Mouse (Mus musculus) embryonic facial prominence, embryonic 14.5 days (tissue): ENCODE measurements around the gene Wnk4. TPM values are rescaled to one million over a fixed set of nuclear protein-coding genes. Genes with fewer than 3 reads are reported as not detected.

Experiments used
- ATAC-seq: fragments of 200-750 bp; cut with Nextera tagmentation; 2 replicates; pipeline ENCODE4 v1.8.0; 2017; ENCODE audit warnings: low read depth, moderate number of reproducible peaks, moderate TSS enrichment
- DNase-seq: peaks from one replicate; pipeline ENCODE4 v3.0.0-alpha.2; 2015; ENCODE audit warnings: low spot score
- H3K27ac ChIP-seq: fragments of 300-500 bp; sonication (generic); replicated peaks from 2 replicates; pipeline ENCODE4 v1.5.1; 2014; ENCODE audit warnings: low read depth, mild to moderate bottlenecking, low read length, moderate library complexity
- H3K27me3 ChIP-seq: fragments of 300-500 bp; sonication (generic); replicated peaks from 2 replicates; pipeline ENCODE4 v1.6.1; 2014; ENCODE audit warnings: low read length; ENCODE audit not compliant: control insufficient read depth, insufficient read depth
- H3K36me3 ChIP-seq: fragments of 300-500 bp; sonication (generic); 2 replicates; pipeline ENCODE4 v1.6.1; 2014; ENCODE audit warnings: low read length, mixed read lengths; ENCODE audit not compliant: control insufficient read depth, insufficient read depth
- H3K4me1 ChIP-seq: fragments of 300-500 bp; sonication (generic); 2 replicates; pipeline ENCODE4 v1.6.1; 2014; ENCODE audit warnings: antibody characterized with exemption, low read length; ENCODE audit not compliant: control insufficient read depth, insufficient read depth
- H3K4me2 ChIP-seq: fragments of 300-500 bp; sonication (generic); 2 replicates; pipeline ENCODE4 v1.6.1; 2014; ENCODE audit warnings: low read depth, mild to moderate bottlenecking, low read length, moderate library complexity, mixed read lengths
- H3K4me3 ChIP-seq: fragments of 300-500 bp; sonication (generic); 2 replicates; pipeline ENCODE4 v1.5.1; 2014; ENCODE audit warnings: low read depth, mild to moderate bottlenecking, low read length
- H3K9ac ChIP-seq: fragments of 300-500 bp; sonication (generic); 2 replicates; pipeline ENCODE4 v1.6.1; 2014; ENCODE audit warnings: low read depth, mild to moderate bottlenecking, low read length, moderate library complexity, mixed read lengths
- H3K9me3 ChIP-seq: fragments of 300-500 bp; sonication (generic); 2 replicates; pipeline ENCODE4 v1.6.1; 2016; ENCODE audit warnings: low read length; ENCODE audit not compliant: control insufficient read depth
- WGBS: fragments of 180-500 bp; shearing (Covaris S2); extraction: QIAGEN DNeasy Blood & Tissue Kit; methylation state at CpG from one replicate; pipeline ENCODE4 v1.1.7; 2014; 5-methylcytosine and 5-hydroxymethylcytosine counted together
- polyA plus RNA-seq: library from polyadenylated mRNA; unstranded; fragments of >200 nt; fragmentation: Nextera tagmentation; extraction: Ambion mirVana; gene quantifications from 2 replicates; pipeline ENCODE4 v1.2.1, GENCODE M21; 2014

Wnk4 gene
- polyA plus RNA-seq: 10.7 and 11.9 TPM in 2 replicates

- Histone ChIP-seq H3K4me3 (peak within 1 kb of the TSS; percentile 61), H3K27me3 (peaks cover 38% of the 10 kb centered on the region), H3K9me3 (no peaks in the 10 kb centered on the region), H3K9ac (peak within 1 kb of the TSS; percentile 70), H3K27ac (peak within 1 kb of the TSS; percentile 70), H3K36me3 (0 out of 2 replicates have a peak, but pooled peaks cover 14% of the 10 kb centered on the region), H3K4me2 (peak within 1 kb of the TSS; percentile 95), H3K4me1 (peaks cover 37% of the 10 kb centered on the region)
- peak; percentile 89 for DNase-seq
- under 1% methylated on average over 20 of the region's 43 CpGs for WGBS
- peak; percentile 89 for ATAC-seq
These were observed at the start of gene Wnk4 for GRCm38 (mm10) chr11:101259948-101260825. Gene Wnk4 (plus strand): TSS chr11:101260567.

GRCm38 (mm10) chr11:101211970-101212369, 48.4 kb upstream of the Wnk4 start:
- ATAC-seq: peak; percentile 79
- Histone ChIP-seq H3K4me3 (no peak overlapping the region), H3K27ac (no peak overlapping the region), H3K4me1 (no peaks in the 10 kb centered on the region), H3K9ac (no peak overlapping the region), H3K9me3 (no peaks in the 10 kb centered on the region), H3K36me3 (peaks cover 82% of the 10 kb centered on the region), H3K4me2 (no peak overlapping the region), H3K27me3 (no peaks in the 10 kb centered on the region)
- WGBS: 43% methylated on average over 3 of the region's 3 CpGs
- peak; percentile 91 for DNase-seq

- Histone ChIP-seq H3K36me3 (peaks cover 50% of the 10 kb centered on the region), H3K4me3 (no peak overlapping the region), H3K9me3 (no peaks in the 10 kb centered on the region), H3K27me3 (no peaks in the 10 kb centered on the region), H3K4me1 (no peaks in the 10 kb centered on the region), H3K9ac (no peak overlapping the region), H3K27ac (no peak overlapping the region), H3K4me2 (no peak overlapping the region)
- WGBS: 89% methylated on average over 5 of the region's 5 CpGs
- ATAC-seq (no peak), DNase-seq (no peak)
These were observed 43.4 kb upstream of the Wnk4 start for GRCm38 (mm10) chr11:101216936-101217335.

- H3K27ac ChIP-seq: no peak overlapping the region
- H3K9ac ChIP-seq: no peak overlapping the region
- H3K4me2 ChIP-seq: no peak overlapping the region
- H3K36me3 ChIP-seq: peaks cover 39% of the 10 kb centered on the region
- WGBS: 74% methylated on average over 10 of the region's 10 CpGs
- ATAC-seq (no peak), DNase-seq (no peak)
- H3K4me3 ChIP-seq: no peak overlapping the region
- no peaks in the 10 kb centered on the region for H3K9me3 ChIP-seq
- no peaks in the 10 kb centered on the region for H3K27me3 ChIP-seq
- no peaks in the 10 kb centered on the region for H3K4me1 ChIP-seq
These were observed 41.8 kb upstream of the Wnk4 start for GRCm38 (mm10) chr11:101218436-101219055.

- Histone ChIP-seq H3K4me2 (no peak overlapping the region), H3K4me3 (no peak overlapping the region), H3K9ac (no peak overlapping the region), H3K27ac (no peak overlapping the region), H3K27me3 (no peaks in the 10 kb centered on the region), H3K9me3 (no peaks in the 10 kb centered on the region), H3K4me1 (peaks cover 5% of the 10 kb centered on the region), H3K36me3 (0 out of 2 replicates have a peak, but pooled peaks cover 17% of the 10 kb centered on the region)
- ATAC-seq (no peak), DNase-seq (no peak)
- WGBS: 42% methylated on average over 2 of the region's 2 CpGs
These were observed 39.5 kb upstream of the Wnk4 start for GRCm38 (mm10) chr11:101220853-101221252.

GRCm38 (mm10) chr11:101221306-101221986, 38.9 kb upstream of the Wnk4 start:
- no peak overlapping the region for H3K9ac ChIP-seq
- no peak overlapping the region for H3K27ac ChIP-seq
- no peak overlapping the region for H3K4me3 ChIP-seq
- no peak for ATAC-seq
- WGBS: 85% methylated on average over 8 of the region's 8 CpGs
- no peak overlapping the region for H3K4me2 ChIP-seq
- H3K4me1 ChIP-seq: peaks cover 5% of the 10 kb centered on the region
- H3K36me3 ChIP-seq: 0 out of 2 replicates have a peak, but pooled peaks cover 11% of the 10 kb centered on the region
- H3K9me3 ChIP-seq: no peaks in the 10 kb centered on the region
- H3K27me3 ChIP-seq: no peaks in the 10 kb centered on the region
- DNase-seq: peak; percentile 9

GRCm38 (mm10) chr11:101224337-101224736, 36.0 kb upstream of the Wnk4 start:
- H3K9me3 ChIP-seq: no peaks in the 10 kb centered on the region
- H3K4me1 ChIP-seq: peaks cover 10% of the 10 kb centered on the region
- no peaks in the 10 kb centered on the region for H3K27me3 ChIP-seq
- ATAC-seq: no peak
- H3K4me3 ChIP-seq: no peak overlapping the region
- no peak overlapping the region for H3K9ac ChIP-seq
- H3K36me3 ChIP-seq: no peaks in the 10 kb centered on the region
- 83% methylated on average over 3 of the region's 3 CpGs for WGBS
- no peak for DNase-seq
- H3K4me2 ChIP-seq: no peak overlapping the region
- H3K27ac ChIP-seq: no peak overlapping the region

- peak overlapping the region; percentile 61; the same call in 1 of the 2 replicates for H3K27ac ChIP-seq
- no peaks in the 10 kb centered on the region for H3K27me3 ChIP-seq
- DNase-seq: peak; percentile 4
- H3K4me1 ChIP-seq: peaks cover 21% of the 10 kb centered on the region
- 18% methylated on average over 23 of the region's 25 CpGs for WGBS
- H3K9ac ChIP-seq: peak overlapping the region; percentile 86
- peak overlapping the region; percentile 88 for H3K4me3 ChIP-seq
- no peaks in the 10 kb centered on the region for H3K36me3 ChIP-seq
- no peak for ATAC-seq
- H3K4me2 ChIP-seq: peak overlapping the region; percentile 62
- no peaks in the 10 kb centered on the region for H3K9me3 ChIP-seq
These were observed 34.9 kb upstream of the Wnk4 start for GRCm38 (mm10) chr11:101225331-101226064.
